ENCODE assay signal across 28 mouse cellular contexts in the genomic region with DNA sequence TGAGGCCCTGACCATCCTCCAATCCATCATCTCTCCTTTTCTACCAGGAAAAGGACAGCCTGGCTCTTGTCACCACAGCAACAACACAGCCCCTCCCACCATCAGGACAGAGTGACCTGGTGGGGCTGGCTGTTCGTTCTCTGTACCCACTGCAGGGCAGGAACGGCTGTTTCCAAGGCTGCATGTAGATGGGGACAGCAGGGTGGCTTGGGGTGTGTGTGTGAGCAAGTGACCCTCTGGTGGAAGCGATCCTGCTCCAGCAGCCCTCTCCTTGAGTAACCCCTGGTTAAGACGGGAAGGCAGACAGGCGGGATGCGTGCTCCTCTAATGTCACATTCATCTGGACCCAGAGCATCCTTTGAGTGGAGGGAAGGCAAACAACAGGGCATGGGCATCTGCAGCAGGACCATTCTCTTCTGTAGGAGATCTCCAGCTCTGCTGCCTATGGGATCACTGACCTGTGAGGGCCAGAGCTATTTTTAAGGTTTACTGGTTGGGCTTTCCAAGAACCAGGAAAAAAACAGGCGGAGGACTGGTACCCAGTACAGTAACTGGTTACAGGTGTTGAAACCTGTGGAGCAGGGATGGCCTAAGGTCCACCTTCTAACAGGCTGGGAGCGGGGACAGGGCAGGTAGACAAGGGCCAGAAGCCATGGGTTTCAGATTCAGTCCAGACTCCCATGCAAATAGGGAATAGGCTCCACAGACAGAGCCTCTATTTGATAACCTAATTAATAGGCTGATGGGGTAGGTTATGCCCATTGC. TPM values are rescaled to one million over a fixed set of nuclear protein-coding genes. Genes with fewer than 3 reads are reported as not detected.
DNase-seq lines count a peak whose midpoint lies in the region; ATAC-seq and TF ChIP-seq lines count a peak whose summit lies in the region.
"Had no signal": no experiment of that assay in that cellular context is flagged by ENCODE, and none has a peak within 500 bp of the region (broad histone marks: within the 10 kb centered on the region; RNA-seq: fewer than 3 reads in every experiment).

No protein-coding gene starts in this region.

- no peaks in the 10 kb centered on the region for H3K36me3 ChIP-seq in heart, adult 2 months (ENCODE audit: control insufficient read depth, insufficient read depth, low read length)
- H3K36me3 ChIP-seq in heart, embryonic 16.5 days (ENCODE audit: control insufficient read depth, insufficient read depth): no peaks in the 10 kb centered on the region
- H3K36me3 ChIP-seq: intestine, embryonic 15.5 days had no signal

- ATAC-seq in heart, embryonic 16.5 days (replicated peaks; ENCODE audit: extremely low read depth, insufficient read depth, low FRiP score): no peak
- ATAC-seq: forebrain, embryonic 13.5 days; hindbrain, postnatal 0 days; intestine, embryonic 15.5 days; liver, embryonic 12.5 days; liver, postnatal 0 days; Patski had no signal

- H3K27me3 ChIP-seq in heart, adult 2 months (ENCODE audit: control insufficient read depth, insufficient read depth, low read length): no peaks in the 10 kb centered on the region
- H3K27me3 ChIP-seq in heart, embryonic 16.5 days (ENCODE audit: control insufficient read depth, insufficient read depth, low read length): no peaks in the 10 kb centered on the region
- H3K27me3 ChIP-seq: forebrain, embryonic 13.5 days; intestine, embryonic 15.5 days; neural tube, embryonic 13.5 days; Patski had no signal

- no peak for TF ChIP-seq EP300 in heart, adult 2 months (IDR thresholded peaks at IDR 0.05; ENCODE audit: insufficient read depth, low read depth, low read length)

- DNase-seq in cerebellum, adult 8-10 months: peak; percentile 28
- no peak for DNase-seq in cerebellum, postnatal 36 days
- DNase-seq in heart, adult 2 months: peak in 1 of 2 experiments; percentile 33
- no peak for DNase-seq in heart, postnatal 25 days (ENCODE audit: low spot score)
- no peak for DNase-seq in heart, adult 8-10 months (ENCODE audit: low spot score)
- DNase-seq in ovary, postnatal 36 days (ENCODE audit: low spot score): peak; percentile 62
- DNase-seq in ovary, postnatal 14 days (ENCODE audit: low spot score): no peak
- DNase-seq: adrenal gland, postnatal 10 days; gastrocnemius, postnatal 14 days; kidney, adult 8-10 months; kidney, postnatal 10 days; layer of hippocampus, postnatal 36 days; left cerebral cortex, postnatal 4 days; liver, postnatal 0 days; lung, postnatal 36 days; right cerebral cortex, adult 18-20 months; spleen, adult 18-20 months; thymus, adult 2 months; thymus, postnatal 36 days had no signal

- TF ChIP-seq CTCF in heart, adult 2 months (IDR thresholded peaks at IDR 0.05): no peak

- peaks cover 24% of the 10 kb centered on the region for H3K4me1 ChIP-seq in heart, adult 2 months (ENCODE audit: control insufficient read depth, insufficient read depth, low read length)
- H3K4me1 ChIP-seq in heart, embryonic 16.5 days (ENCODE audit: control insufficient read depth, insufficient read depth, low read length): peaks cover 25% of the 10 kb centered on the region

- peak overlapping the region; percentile 23; the same call in 1 of the 2 replicates for H3K27ac ChIP-seq in heart, adult 2 months
- no peak overlapping the region for H3K27ac ChIP-seq in heart, embryonic 16.5 days (ENCODE audit: low read length)
- H3K27ac ChIP-seq: forebrain, embryonic 13.5 days; hindbrain, embryonic 10.5 days; intestine, embryonic 15.5 days; liver, embryonic 12.5 days; midbrain, embryonic 12.5 days; neural tube, embryonic 13.5 days had no signal

- no peak for TF ChIP-seq POLR2A in heart, adult 2 months (IDR thresholded peaks at IDR 0.05; ENCODE audit: insufficient read depth, low read depth, low read length)

- H3K79me2 ChIP-seq in heart, adult 2 months (replicated peaks; ENCODE audit: control insufficient read depth, insufficient read depth, low read length): no peaks in the 10 kb centered on the region

- no peak overlapping the region for H3K4me2 ChIP-seq in heart, embryonic 16.5 days (ENCODE audit: low read depth, low read length)
- H3K4me2 ChIP-seq: forebrain, embryonic 13.5 days; intestine, embryonic 15.5 days; liver, embryonic 12.5 days; midbrain, embryonic 12.5 days; neural tube, embryonic 13.5 days had no signal

- intact Hi-C loops in heart, adult 2 months (cut with DNase I): no loop called here
- intact Hi-C loops in heart, postnatal 25 days (cut with DNase I): no loop called here

- H3K9ac ChIP-seq in heart, adult 2 months (ENCODE audit: low read depth, low read length): no peak overlapping the region
- peak overlapping the region; percentile 39; the same call in 1 of the 2 replicates for H3K9ac ChIP-seq in heart, embryonic 16.5 days (ENCODE audit: low read length)
- H3K9ac ChIP-seq: intestine, embryonic 15.5 days; liver, embryonic 12.5 days; liver, postnatal 0 days; midbrain, embryonic 12.5 days; neural tube, embryonic 13.5 days had no signal

- H3K9me3 ChIP-seq in heart, embryonic 16.5 days (replicated peaks; ENCODE audit: control insufficient read depth, low read length): no peaks in the 10 kb centered on the region
- H3K9me3 ChIP-seq: forebrain, embryonic 13.5 days; hindbrain, embryonic 10.5 days; intestine, embryonic 15.5 days; liver, embryonic 12.5 days; midbrain, embryonic 12.5 days; neural tube, embryonic 13.5 days had no signal

- 69% methylated on average over 8 of the region's 8 CpGs for WGBS in heart, adult 2 months
- WGBS in heart, embryonic 16.5 days: 59% methylated on average over 8 of the region's 8 CpGs

- H3K4me3 ChIP-seq in heart, adult 2 months: no peak overlapping the region
- no peak overlapping the region for H3K4me3 ChIP-seq in heart, embryonic 16.5 days (ENCODE audit: low read length)
- H3K4me3 ChIP-seq: forebrain, embryonic 13.5 days; hindbrain, embryonic 10.5 days; intestine, embryonic 15.5 days; liver, embryonic 12.5 days; midbrain, embryonic 12.5 days; neural tube, embryonic 13.5 days had no signal

RNA-seq across cellular contexts. Expression of a gene that starts 2.6 kb away (rescaled TPM):
- total RNA-seq in heart, adult 2 months (2021): 100 to 1,000 TPM in 1 of 2 experiments, 10 to 100 TPM in 1; 95.3 to 133 TPM
- polyA plus RNA-seq in heart, adult 2 months (2012; rRNA removed): 45.6 and 58.8 TPM in 2 replicates
- total RNA-seq in heart, postnatal 25 days (2021): 10 to 100 TPM; 86.8 to 98.2 TPM
- 69.8 and 70.4 TPM in 2 replicates for polyA plus RNA-seq in heart, embryonic 16.5 days (2015; fragmentation: Nextera tagmentation; extraction: Ambion mirVana)
- 100 to 1,000 TPM in 1 of 4 experiments, 10 to 100 TPM in 3; 70.8 to 183 (median 86.1) TPM for total RNA-seq in heart, adult 8-10 months (2022)

RNA-seq across cellular contexts. Expression of a gene that starts 39.9 kb away (rescaled TPM):
- 10 to 100 TPM; 23.6 to 24.7 TPM for total RNA-seq in heart, adult 2 months (2021)
- 13.6 and 19.9 TPM in 2 replicates for polyA plus RNA-seq in heart, adult 2 months (2012; rRNA removed)
- 10 to 100 TPM; 24.7 to 27.3 TPM for total RNA-seq in heart, postnatal 25 days (2021)
- 57.1 and 61.9 TPM in 2 replicates for polyA plus RNA-seq in heart, embryonic 16.5 days (2015; fragmentation: Nextera tagmentation; extraction: Ambion mirVana)
- 10 to 100 TPM; 17.2 to 28.0 (median 21.1) TPM for total RNA-seq in heart, adult 8-10 months (2022)

RNA-seq across cellular contexts. Expression of a gene that starts 40.3 kb away (rescaled TPM):
- total RNA-seq in heart, adult 2 months (2021): 1 to 10 TPM; 7.2 to 8.7 TPM
- polyA plus RNA-seq in heart, adult 2 months (2012; rRNA removed): 11.0 and 17.5 TPM in 2 replicates
- total RNA-seq in heart, postnatal 25 days (2021): 10 to 100 TPM; 10.7 TPM
- 10.1 and 11.1 TPM in 2 replicates for polyA plus RNA-seq in heart, embryonic 16.5 days (2015; fragmentation: Nextera tagmentation; extraction: Ambion mirVana)
- 10 to 100 TPM in 2 of 4 experiments, 1 to 10 TPM in 2; 7.4 to 10.3 (median 9.9) TPM for total RNA-seq in heart, adult 8-10 months (2022)

Comparison
In these comparisons a context has a peak if more than half of its experiments do, and no peak if none do; other contexts are left out.
1. DNase-seq: peak in cerebellum, adult 8-10 months (single experiment) and ovary, postnatal 36 days (single experiment); none in cerebellum, postnatal 36 days (0 of 2), heart, postnatal 25 days (single experiment), heart, adult 8-10 months (single experiment) and ovary, postnatal 14 days (single experiment).